Mouse (Mus musculus): Measurements from ENCODE around the gene Cd200r3. TPM values are rescaled to one million over a fixed set of nuclear protein-coding genes. Genes with fewer than 3 reads are reported as not detected.

The Cd200r3 gene
- polyA plus RNA-seq, 1 experiment from 2014 or later: 0.23 TPM

DNA sequence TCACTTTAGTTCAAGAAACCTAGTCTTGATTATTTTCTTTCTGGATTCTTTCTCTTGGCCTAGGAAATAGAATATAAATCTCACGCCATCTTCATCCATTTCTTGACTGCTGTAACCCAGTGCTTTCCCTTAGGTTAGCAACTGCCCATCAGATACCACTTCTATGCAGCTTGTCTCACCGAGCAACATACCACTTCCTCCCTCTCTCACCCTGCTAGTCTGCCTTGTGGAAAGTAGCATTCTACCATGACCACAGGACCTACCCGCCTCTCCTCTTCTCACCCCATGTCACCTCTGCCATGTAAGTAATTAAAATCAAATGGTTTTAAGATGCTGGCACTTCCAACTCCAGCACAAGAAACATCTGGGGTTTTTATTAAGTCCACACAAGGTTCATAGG is 73.0 kb downstream of the Cd200r3 start:
- WGBS: 70% methylated on average over 3 of the region's 3 CpGs
- ATAC-seq (ENCODE audit: insufficient number of reproducible peaks, insufficient read depth, low FRiP score, low read depth): no peak
- Histone ChIP-seq H3K4me1 (ENCODE audit: control insufficient read depth, insufficient read depth, low read length) (no peaks in the 10 kb centered on the region), H3K27me3 (ENCODE audit: control insufficient read depth, insufficient read depth, low read length) (no peaks in the 10 kb centered on the region), H3K9me3 (ENCODE audit: control insufficient read depth, low read depth, low read length) (no peaks in the 10 kb centered on the region), H3K9ac (replicated peaks; ENCODE audit: low read depth, low read length) (no peak overlapping the region), H3K36me3 (ENCODE audit: control insufficient read depth, insufficient read depth, low read length) (no peaks in the 10 kb centered on the region), H3K4me3 (ENCODE audit: low read depth, low read length) (no peak overlapping the region), H3K27ac (ENCODE audit: low read length) (no peak overlapping the region), H3K4me2 (replicated peaks; ENCODE audit: low read depth, low read length) (no peak overlapping the region)

DNA sequence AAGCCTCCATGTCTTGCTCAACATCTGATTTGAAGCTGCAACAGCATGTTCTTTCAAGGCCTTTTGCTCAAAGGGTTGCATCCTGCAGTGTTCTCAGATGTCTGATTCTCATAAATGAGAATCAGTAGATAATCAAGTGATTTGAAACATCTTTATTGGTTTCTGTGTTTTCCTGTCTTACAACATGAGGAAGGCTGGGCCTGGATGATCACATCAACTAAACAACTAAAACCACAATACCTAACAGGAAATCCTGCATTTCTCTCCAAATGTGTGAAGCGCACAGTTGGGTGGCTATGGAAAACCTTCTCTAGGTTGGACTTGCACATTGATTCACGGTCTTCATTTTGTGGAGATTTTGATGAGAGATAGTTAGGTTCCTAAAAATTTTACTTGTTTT is 75.4 kb downstream of the Cd200r3 start:
- H3K36me3 ChIP-seq (ENCODE audit: control insufficient read depth, insufficient read depth, low read length): no peaks in the 10 kb centered on the region
- H3K27ac ChIP-seq (ENCODE audit: low read length): no peak overlapping the region
- no peak overlapping the region for H3K4me2 ChIP-seq (replicated peaks; ENCODE audit: low read depth, low read length)
- H3K27me3 ChIP-seq (ENCODE audit: control insufficient read depth, insufficient read depth, low read length): no peaks in the 10 kb centered on the region
- H3K9ac ChIP-seq (replicated peaks; ENCODE audit: low read depth, low read length): no peak overlapping the region
- WGBS: 94% methylated on average over 2 of the region's 2 CpGs
- ATAC-seq (ENCODE audit: insufficient number of reproducible peaks, insufficient read depth, low FRiP score, low read depth): no peak
- H3K4me1 ChIP-seq (ENCODE audit: control insufficient read depth, insufficient read depth, low read length): no peaks in the 10 kb centered on the region
- H3K4me3 ChIP-seq (ENCODE audit: low read depth, low read length): no peak overlapping the region
- H3K9me3 ChIP-seq (ENCODE audit: control insufficient read depth, low read depth, low read length): no peaks in the 10 kb centered on the region

DNA sequence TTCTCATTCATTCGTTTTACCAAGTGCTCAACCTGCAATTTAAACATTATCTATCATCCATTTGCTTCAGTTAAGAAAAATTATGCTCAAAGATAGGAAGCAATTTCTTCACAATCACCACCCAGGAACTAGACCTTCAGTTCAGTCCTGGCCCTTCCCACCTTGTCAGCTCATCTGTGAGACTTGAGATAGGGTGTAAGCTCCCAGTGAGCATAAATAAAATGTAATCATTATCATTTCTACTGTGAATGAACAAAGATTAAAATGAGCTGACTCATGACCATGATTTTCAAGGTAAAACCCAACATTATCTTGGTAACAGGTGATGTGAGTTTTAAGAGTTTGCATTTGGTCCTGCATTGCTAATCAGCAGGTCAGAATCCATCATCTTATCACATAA is 76.6 kb downstream of the Cd200r3 start:
- H3K27ac ChIP-seq (ENCODE audit: low read length): no peak overlapping the region
- no peaks in the 10 kb centered on the region for H3K36me3 ChIP-seq (ENCODE audit: control insufficient read depth, insufficient read depth, low read length)
- H3K4me2 ChIP-seq (replicated peaks; ENCODE audit: low read depth, low read length): no peak overlapping the region
- H3K9ac ChIP-seq (replicated peaks; ENCODE audit: low read depth, low read length): no peak overlapping the region
- H3K9me3 ChIP-seq (ENCODE audit: control insufficient read depth, low read depth, low read length): no peaks in the 10 kb centered on the region
- ATAC-seq (ENCODE audit: insufficient number of reproducible peaks, insufficient read depth, low FRiP score, low read depth): no peak
- 63% methylated on average over 1 of the region's 1 CpGs for WGBS
- no peaks in the 10 kb centered on the region for H3K27me3 ChIP-seq (ENCODE audit: control insufficient read depth, insufficient read depth, low read length)
- no peaks in the 10 kb centered on the region for H3K4me1 ChIP-seq (ENCODE audit: control insufficient read depth, insufficient read depth, low read length)
- H3K4me3 ChIP-seq (ENCODE audit: low read depth, low read length): no peak overlapping the region

DNA sequence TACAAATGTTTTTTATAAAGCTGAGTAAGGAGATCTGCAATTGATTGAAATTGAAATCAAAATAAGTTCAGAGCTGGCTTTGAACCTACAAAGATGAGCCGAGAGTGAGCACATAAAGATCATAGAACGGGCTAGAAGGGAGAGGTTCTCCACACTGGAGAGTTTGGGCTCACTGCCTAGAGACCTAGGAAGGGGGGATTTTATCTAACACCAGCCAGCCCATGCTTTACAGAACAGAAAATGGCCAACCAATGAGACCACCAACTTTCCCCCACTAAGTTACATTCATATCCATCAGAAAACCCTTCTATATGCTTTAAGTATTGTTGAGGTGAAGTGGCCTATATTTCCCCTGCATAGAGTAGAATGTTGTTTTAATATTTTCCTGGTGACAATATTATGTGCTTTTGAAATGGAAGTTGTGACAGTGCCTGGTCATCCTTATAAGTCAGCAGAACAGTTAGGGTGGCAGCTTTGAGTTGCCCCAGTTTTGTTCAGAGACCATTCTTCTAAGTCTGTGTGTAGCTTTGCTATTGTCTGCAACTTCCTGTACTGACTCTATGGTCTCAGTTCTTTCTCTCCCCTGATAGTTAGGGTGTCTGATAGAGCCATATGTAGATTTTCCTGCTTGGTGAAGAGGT is 77.3 kb downstream of the Cd200r3 start:
- Histone ChIP-seq H3K4me2 (replicated peaks; ENCODE audit: low read depth, low read length) (no peak overlapping the region), H3K27me3 (ENCODE audit: control insufficient read depth, insufficient read depth, low read length) (no peaks in the 10 kb centered on the region), H3K36me3 (ENCODE audit: control insufficient read depth, insufficient read depth, low read length) (no peaks in the 10 kb centered on the region), H3K4me1 (ENCODE audit: control insufficient read depth, insufficient read depth, low read length) (no peaks in the 10 kb centered on the region), H3K9ac (replicated peaks; ENCODE audit: low read depth, low read length) (no peak overlapping the region), H3K27ac (ENCODE audit: low read length) (no peak overlapping the region), H3K4me3 (ENCODE audit: low read depth, low read length) (no peak overlapping the region), H3K9me3 (ENCODE audit: control insufficient read depth, low read depth, low read length) (no peaks in the 10 kb centered on the region)
- 92% methylated on average over 2 of the region's 2 CpGs for WGBS
- ATAC-seq (ENCODE audit: insufficient number of reproducible peaks, insufficient read depth, low FRiP score, low read depth): no peak

DNA sequence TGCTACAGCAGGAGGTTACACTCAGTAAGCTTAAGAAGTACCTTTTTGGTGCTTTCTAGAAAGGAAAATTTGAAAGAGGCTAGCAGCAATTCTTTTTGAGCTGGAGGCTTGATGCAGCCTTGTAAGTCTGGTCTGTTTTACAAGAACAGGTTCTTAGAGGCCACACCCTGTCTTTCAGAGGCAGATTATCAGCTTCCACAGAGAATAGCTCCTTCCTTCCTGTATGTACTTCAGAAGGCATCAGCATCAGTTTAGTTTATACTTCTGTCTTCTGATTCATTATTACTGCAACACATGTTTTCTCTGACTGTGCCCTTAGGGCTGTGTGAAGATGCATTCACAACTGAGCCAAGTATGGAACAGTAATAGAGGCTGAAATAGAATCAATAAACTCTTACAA is 78.0 kb downstream of the Cd200r3 start:
- H3K4me1 ChIP-seq (ENCODE audit: control insufficient read depth, insufficient read depth, low read length): no peaks in the 10 kb centered on the region
- H3K9me3 ChIP-seq (ENCODE audit: control insufficient read depth, low read depth, low read length): no peaks in the 10 kb centered on the region
- no peaks in the 10 kb centered on the region for H3K27me3 ChIP-seq (ENCODE audit: control insufficient read depth, insufficient read depth, low read length)
- no peak for ATAC-seq (ENCODE audit: insufficient number of reproducible peaks, insufficient read depth, low FRiP score, low read depth)
- no peak overlapping the region for H3K4me2 ChIP-seq (replicated peaks; ENCODE audit: low read depth, low read length)
- no peak overlapping the region for H3K9ac ChIP-seq (replicated peaks; ENCODE audit: low read depth, low read length)
- H3K4me3 ChIP-seq (ENCODE audit: low read depth, low read length): no peak overlapping the region
- no peaks in the 10 kb centered on the region for H3K36me3 ChIP-seq (ENCODE audit: control insufficient read depth, insufficient read depth, low read length)
- no peak overlapping the region for H3K27ac ChIP-seq (ENCODE audit: low read length)

DNA sequence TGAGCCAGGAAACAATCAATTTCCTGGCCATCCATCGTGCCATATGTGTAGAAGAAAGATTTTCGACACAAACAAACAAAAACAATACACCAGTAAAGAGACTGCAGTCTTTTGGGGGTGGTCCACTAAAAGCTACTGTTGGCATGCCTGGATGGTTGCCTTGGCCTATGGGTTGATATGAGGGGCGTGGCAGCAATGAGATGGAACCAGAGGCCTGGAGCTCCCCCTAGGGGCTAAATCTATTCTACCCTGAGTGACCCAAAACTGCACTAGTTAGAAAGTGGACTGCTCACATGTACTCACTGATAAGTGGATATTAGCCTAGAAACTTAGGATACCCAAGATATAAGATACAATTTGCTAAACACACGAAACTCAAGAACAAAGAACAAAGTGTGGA is 80.4 kb downstream of the Cd200r3 start:
- 58% methylated on average over 4 of the region's 4 CpGs for WGBS
- ATAC-seq (ENCODE audit: insufficient number of reproducible peaks, insufficient read depth, low FRiP score, low read depth): no peak
- H3K4me2 ChIP-seq (replicated peaks; ENCODE audit: low read depth, low read length): no peak overlapping the region
- no peak overlapping the region for H3K27ac ChIP-seq (ENCODE audit: low read length)
- no peaks in the 10 kb centered on the region for H3K9me3 ChIP-seq (ENCODE audit: control insufficient read depth, low read depth, low read length)
- H3K27me3 ChIP-seq (ENCODE audit: control insufficient read depth, insufficient read depth, low read length): no peaks in the 10 kb centered on the region
- no peak overlapping the region for H3K9ac ChIP-seq (replicated peaks; ENCODE audit: low read depth, low read length)
- H3K36me3 ChIP-seq (ENCODE audit: control insufficient read depth, insufficient read depth, low read length): no peaks in the 10 kb centered on the region
- H3K4me3 ChIP-seq (ENCODE audit: low read depth, low read length): no peak overlapping the region
- no peaks in the 10 kb centered on the region for H3K4me1 ChIP-seq (ENCODE audit: control insufficient read depth, insufficient read depth, low read length)

DNA sequence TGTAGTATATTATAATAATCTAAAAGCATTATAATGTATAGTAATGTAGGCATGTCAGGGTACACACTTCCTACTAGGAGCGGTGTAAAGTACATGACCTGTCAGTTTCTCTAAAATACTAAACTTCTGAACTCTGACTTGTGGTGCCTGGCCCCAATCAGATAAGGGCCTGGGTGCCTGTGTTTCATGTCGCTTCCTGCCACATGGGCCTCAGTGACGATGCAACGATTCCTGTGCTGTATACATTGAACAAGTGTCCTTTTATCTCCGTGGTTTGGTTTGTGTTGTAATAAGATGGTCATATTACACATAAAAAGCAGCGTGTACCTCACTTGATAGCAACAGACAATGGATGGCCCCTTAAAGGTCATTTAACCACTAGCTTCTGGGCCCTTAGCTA is 81.8 kb downstream of the Cd200r3 start:
- H3K4me2 ChIP-seq (replicated peaks; ENCODE audit: low read depth, low read length): no peak overlapping the region
- H3K9ac ChIP-seq (replicated peaks; ENCODE audit: low read depth, low read length): no peak overlapping the region
- no peaks in the 10 kb centered on the region for H3K27me3 ChIP-seq (ENCODE audit: control insufficient read depth, insufficient read depth, low read length)
- no peak overlapping the region for H3K27ac ChIP-seq (ENCODE audit: low read length)
- ATAC-seq (ENCODE audit: insufficient number of reproducible peaks, insufficient read depth, low FRiP score, low read depth): no peak
- 64% methylated on average over 6 of the region's 6 CpGs for WGBS
- H3K4me3 ChIP-seq (ENCODE audit: low read depth, low read length): no peak overlapping the region
- H3K9me3 ChIP-seq (ENCODE audit: control insufficient read depth, low read depth, low read length): no peaks in the 10 kb centered on the region
- H3K4me1 ChIP-seq (ENCODE audit: control insufficient read depth, insufficient read depth, low read length): no peaks in the 10 kb centered on the region
- H3K36me3 ChIP-seq (ENCODE audit: control insufficient read depth, insufficient read depth, low read length): no peaks in the 10 kb centered on the region

DNA sequence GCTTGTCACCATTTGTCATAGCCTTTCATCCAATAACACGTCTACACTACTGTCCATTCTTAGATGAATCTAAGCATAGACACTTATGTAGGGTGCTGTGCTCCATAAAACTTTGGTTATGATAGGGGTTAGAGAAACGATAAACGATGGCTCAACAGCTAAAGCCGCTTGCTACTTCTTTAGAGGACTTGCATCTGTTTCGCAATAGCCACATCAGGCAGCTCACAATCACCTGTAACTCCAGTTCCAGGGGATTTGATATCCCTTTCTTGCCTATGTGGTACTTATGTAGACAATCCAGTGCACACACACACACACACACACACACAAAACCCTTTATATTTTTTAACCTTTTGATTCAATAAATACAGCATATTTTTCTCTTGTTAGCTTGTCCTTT is 85.6 kb downstream of the Cd200r3 start:
- Histone ChIP-seq H3K4me1 (ENCODE audit: control insufficient read depth, insufficient read depth, low read length) (no peaks in the 10 kb centered on the region), H3K27ac (ENCODE audit: low read length) (no peak overlapping the region), H3K36me3 (ENCODE audit: control insufficient read depth, insufficient read depth, low read length) (no peaks in the 10 kb centered on the region), H3K4me3 (ENCODE audit: low read depth, low read length) (no peak overlapping the region), H3K4me2 (replicated peaks; ENCODE audit: low read depth, low read length) (no peak overlapping the region), H3K27me3 (ENCODE audit: control insufficient read depth, insufficient read depth, low read length) (no peaks in the 10 kb centered on the region), H3K9me3 (ENCODE audit: control insufficient read depth, low read depth, low read length) (no peaks in the 10 kb centered on the region), H3K9ac (replicated peaks; ENCODE audit: low read depth, low read length) (no peak overlapping the region)
- WGBS: 89% methylated on average over 5 of the region's 5 CpGs
- no peak for ATAC-seq (ENCODE audit: insufficient number of reproducible peaks, insufficient read depth, low FRiP score, low read depth)

DNA sequence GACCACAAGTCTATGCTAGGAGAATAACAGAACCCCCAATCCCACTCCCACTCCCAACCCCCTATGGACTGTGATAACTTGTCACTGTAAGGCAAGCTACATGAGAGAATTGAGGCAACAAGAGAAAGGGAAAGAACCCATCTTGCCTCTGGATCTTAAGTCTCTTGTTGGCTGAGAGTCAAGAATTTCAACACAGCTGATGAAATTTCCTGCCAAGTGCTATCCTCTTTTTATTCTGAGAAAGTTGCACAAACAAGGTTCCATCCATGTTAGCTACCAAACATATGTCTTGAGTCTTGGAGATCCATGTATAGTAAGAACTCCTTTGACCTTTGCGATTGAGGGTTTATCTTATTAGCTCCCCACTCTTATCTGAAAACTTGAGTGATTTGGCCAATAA is 86.0 kb downstream of the Cd200r3 start:
- H3K27me3 ChIP-seq (ENCODE audit: control insufficient read depth, insufficient read depth, low read length): no peaks in the 10 kb centered on the region
- no peaks in the 10 kb centered on the region for H3K36me3 ChIP-seq (ENCODE audit: control insufficient read depth, insufficient read depth, low read length)
- H3K27ac ChIP-seq (ENCODE audit: low read length): no peak overlapping the region
- no peaks in the 10 kb centered on the region for H3K9me3 ChIP-seq (ENCODE audit: control insufficient read depth, low read depth, low read length)
- WGBS: 88% methylated on average over 1 of the region's 1 CpGs
- H3K4me1 ChIP-seq (ENCODE audit: control insufficient read depth, insufficient read depth, low read length): no peaks in the 10 kb centered on the region
- no peak for ATAC-seq (ENCODE audit: insufficient number of reproducible peaks, insufficient read depth, low FRiP score, low read depth)
- H3K4me2 ChIP-seq (replicated peaks; ENCODE audit: low read depth, low read length): no peak overlapping the region
- H3K4me3 ChIP-seq (ENCODE audit: low read depth, low read length): no peak overlapping the region
- H3K9ac ChIP-seq (replicated peaks; ENCODE audit: low read depth, low read length): no peak overlapping the region

Data from stomach, embryonic 14.5 days (tissue).